Mouse (Mus musculus) C2C12 (cell line): ENCODE measurements around the gene Csnk2a2.

ENCODE experiments used
- CTCF ChIP-seq: IDR thresholded peaks from one replicate; pipeline ENCODE4 v1.5.1; 2011; ENCODE audit not compliant: control insufficient read depth, insufficient read depth, insufficient read length
- USF1 ChIP-seq: IDR thresholded peaks from one replicate; pipeline ENCODE4 v1.6.1; 2011; ENCODE audit warnings: low read depth, mild to moderate bottlenecking, control low read depth, moderate library complexity

DNA sequence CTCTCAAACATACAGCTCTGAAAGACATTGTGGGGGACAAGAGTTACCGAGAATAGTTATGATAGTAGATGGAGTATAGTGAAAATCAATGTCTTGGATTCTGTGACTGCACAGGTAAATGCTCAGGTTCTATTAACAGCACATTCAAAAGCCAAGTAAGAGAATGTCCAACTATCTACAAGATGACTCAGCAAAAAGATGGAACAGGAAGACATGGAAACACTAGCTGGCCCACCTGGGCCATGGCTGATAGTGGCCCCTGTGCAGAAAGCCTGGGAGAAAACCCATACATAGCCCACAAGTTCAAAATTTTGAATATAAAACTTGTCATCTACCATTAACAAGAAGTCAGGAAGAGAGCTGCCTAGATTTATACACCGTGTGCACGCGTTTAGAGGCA, 19.8 kb downstream of the Csnk2a2 start:
- no peak for TF ChIP-seq CTCF
- no peak for TF ChIP-seq USF1
